Mouse (Mus musculus): Measurements from ENCODE around the gene Gas2l3. TPM values are rescaled to one million over a fixed set of nuclear protein-coding genes. Genes with fewer than 3 reads are reported as not detected.

Gene Gas2l3
- polyA plus RNA-seq, 1 experiment from 2014 or later = 7.6 TPM

DNA sequence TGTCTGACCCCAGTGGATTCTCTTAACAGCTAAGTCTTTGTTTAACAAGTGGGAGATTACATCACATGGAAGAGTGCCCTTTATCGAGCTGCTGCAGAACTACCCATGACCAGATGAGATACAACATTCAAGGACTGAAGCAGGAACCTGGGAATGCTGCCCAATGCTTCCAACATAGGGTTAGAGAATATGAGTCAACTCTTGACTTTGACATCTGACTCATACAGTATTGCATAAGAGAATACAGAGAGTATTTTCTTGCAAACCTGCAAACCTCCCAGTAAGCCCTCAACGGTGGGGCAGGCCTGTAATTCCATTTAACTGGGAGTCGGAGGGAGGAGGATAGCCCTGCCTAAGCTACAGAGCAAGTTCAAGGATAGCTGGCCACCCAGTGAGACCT, 15.0 kb upstream of the Gas2l3 start:
- ATAC-seq (replicated peaks; ENCODE audit: low FRiP score) (no peak), DNase-seq (ENCODE audit: low spot score) (no peak)
- H3K4me3 ChIP-seq (ENCODE audit: low read depth, low read length) = no peak overlapping the region
- no peaks in the 10 kb centered on the region for H3K27me3 ChIP-seq (replicated peaks; ENCODE audit: control insufficient read depth, insufficient read depth, low read length)
- no peaks in the 10 kb centered on the region for H3K36me3 ChIP-seq (ENCODE audit: control insufficient read depth, insufficient read depth, low read length)
- no peak overlapping the region for H3K9ac ChIP-seq (ENCODE audit: low read depth, low read length)
- H3K27ac ChIP-seq (ENCODE audit: low read depth, low read length) = no peak overlapping the region
- H3K9me3 ChIP-seq (ENCODE audit: control insufficient read depth, low read length) = no peaks in the 10 kb centered on the region
- WGBS = 79% methylated on average over 3 of the region's 3 CpGs
- H3K4me2 ChIP-seq = no peak overlapping the region
- H3K4me1 ChIP-seq (replicated peaks; ENCODE audit: control insufficient read depth, insufficient read depth, low read length) = no peaks in the 10 kb centered on the region

- no peaks in the 10 kb centered on the region for H3K9me3 ChIP-seq (ENCODE audit: control insufficient read depth, low read length)
- H3K9ac ChIP-seq (ENCODE audit: low read depth, low read length) = no peak overlapping the region
- no peak overlapping the region for H3K4me3 ChIP-seq (ENCODE audit: low read depth, low read length)
- H3K27ac ChIP-seq (ENCODE audit: low read depth, low read length) = no peak overlapping the region
- H3K36me3 ChIP-seq (ENCODE audit: control insufficient read depth, insufficient read depth, low read length) = no peaks in the 10 kb centered on the region
- no peaks in the 10 kb centered on the region for H3K27me3 ChIP-seq (replicated peaks; ENCODE audit: control insufficient read depth, insufficient read depth, low read length)
- 64% methylated on average over 3 of the region's 3 CpGs for WGBS
- no peak for ATAC-seq (replicated peaks; ENCODE audit: low FRiP score)
- no peaks in the 10 kb centered on the region for H3K4me1 ChIP-seq (replicated peaks; ENCODE audit: control insufficient read depth, insufficient read depth, low read length)
- DNase-seq (ENCODE audit: low spot score) = no peak
- no peak overlapping the region for H3K4me2 ChIP-seq
These were observed 10.0 kb upstream of the Gas2l3 start for GRCm38 (mm10) chr10:89453794-89454193.

GRCm38 (mm10) chr10:89453068-89453641, 9.4 kb upstream of the Gas2l3 start:
- Histone ChIP-seq H3K27ac (ENCODE audit: low read depth, low read length) (no peak overlapping the region), H3K9ac (ENCODE audit: low read depth, low read length) (no peak overlapping the region), H3K36me3 (ENCODE audit: control insufficient read depth, insufficient read depth, low read length) (no peaks in the 10 kb centered on the region), H3K4me3 (ENCODE audit: low read depth, low read length) (no peak overlapping the region), H3K27me3 (replicated peaks; ENCODE audit: control insufficient read depth, insufficient read depth, low read length) (no peaks in the 10 kb centered on the region), H3K4me1 (replicated peaks; ENCODE audit: control insufficient read depth, insufficient read depth, low read length) (no peaks in the 10 kb centered on the region), H3K9me3 (ENCODE audit: control insufficient read depth, low read length) (no peaks in the 10 kb centered on the region), H3K4me2 (peak overlapping the region; percentile 38; the same call in 1 of the 2 replicates)
- 49% methylated on average over 15 of the region's 15 CpGs for WGBS
- DNase-seq (ENCODE audit: low spot score) (no peak), ATAC-seq (replicated peaks; ENCODE audit: low FRiP score) (no peak)

DNA sequence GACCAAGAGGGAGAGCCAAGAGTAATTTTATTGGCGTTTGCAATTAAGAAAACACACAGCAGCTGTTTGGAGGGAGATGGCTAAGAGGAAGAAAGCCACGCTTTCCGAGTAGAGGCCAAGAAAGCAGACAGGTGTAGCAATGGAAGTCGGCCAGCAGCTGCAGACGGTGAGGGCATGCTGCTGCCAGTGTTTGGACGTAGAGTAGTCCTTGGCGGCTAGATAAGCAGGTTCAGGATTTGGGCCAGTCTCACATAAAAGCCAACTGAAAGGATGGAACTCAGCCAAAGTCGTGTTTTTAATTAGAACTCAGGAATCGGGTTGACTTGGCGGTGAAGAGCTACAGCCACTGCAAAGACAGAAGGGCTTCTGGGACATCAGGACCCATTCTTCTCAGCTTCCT, 6.6 kb upstream of the Gas2l3 start:
- DNase-seq (ENCODE audit: low spot score) (no peak), ATAC-seq (replicated peaks; ENCODE audit: low FRiP score) (no peak)
- 82% methylated on average over 10 of the region's 10 CpGs for WGBS
- Histone ChIP-seq H3K4me1 (replicated peaks; ENCODE audit: control insufficient read depth, insufficient read depth, low read length) (no peaks in the 10 kb centered on the region), H3K27ac (ENCODE audit: low read depth, low read length) (no peak overlapping the region), H3K9me3 (ENCODE audit: control insufficient read depth, low read length) (no peaks in the 10 kb centered on the region), H3K9ac (ENCODE audit: low read depth, low read length) (no peak overlapping the region), H3K4me2 (no peak overlapping the region), H3K36me3 (ENCODE audit: control insufficient read depth, insufficient read depth, low read length) (no peaks in the 10 kb centered on the region), H3K27me3 (replicated peaks; ENCODE audit: control insufficient read depth, insufficient read depth, low read length) (no peaks in the 10 kb centered on the region), H3K4me3 (ENCODE audit: low read depth, low read length) (no peak overlapping the region)

DNA sequence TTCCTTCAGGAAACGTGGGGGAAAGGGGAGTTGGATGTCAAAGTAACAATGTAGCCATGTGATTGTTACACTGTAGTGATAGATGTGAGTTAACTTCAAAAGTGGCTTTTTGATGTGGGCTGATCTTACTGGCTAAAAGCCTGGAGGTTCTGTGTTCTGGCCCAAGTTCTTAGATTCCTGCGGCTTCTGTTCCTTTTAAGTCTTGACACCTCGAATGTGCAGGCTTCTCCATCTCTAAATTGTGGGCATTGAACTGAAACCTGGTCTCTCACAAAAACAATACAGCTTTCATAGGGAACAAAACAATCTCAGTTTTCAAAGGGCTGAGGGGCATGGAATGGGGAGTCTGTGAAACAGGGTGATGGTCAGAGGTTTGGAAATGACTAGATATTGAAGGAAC, 614 bp upstream of the Gas2l3 start:
- Histone ChIP-seq H3K27ac (ENCODE audit: low read depth, low read length) (peak overlapping the region; percentile 52; the same call in 1 of the 2 replicates), H3K27me3 (replicated peaks; ENCODE audit: control insufficient read depth, insufficient read depth, low read length) (no peaks in the 10 kb centered on the region), H3K4me3 (ENCODE audit: low read depth, low read length) (peak overlapping the region; percentile 80), H3K4me2 (peak overlapping the region; percentile 87), H3K36me3 (ENCODE audit: control insufficient read depth, insufficient read depth, low read length) (no peaks in the 10 kb centered on the region), H3K4me1 (replicated peaks; ENCODE audit: control insufficient read depth, insufficient read depth, low read length) (peaks cover 4% of the 10 kb centered on the region; the same call in 1 of the 2 replicates), H3K9ac (ENCODE audit: low read depth, low read length) (peak overlapping the region; percentile 60; the same call in 1 of the 2 replicates), H3K9me3 (ENCODE audit: control insufficient read depth, low read length) (no peaks in the 10 kb centered on the region)
- no peak for DNase-seq (ENCODE audit: low spot score)
- ATAC-seq (replicated peaks; ENCODE audit: low FRiP score) = no peak
- WGBS = 27% methylated on average over 3 of the region's 3 CpGs

DNA sequence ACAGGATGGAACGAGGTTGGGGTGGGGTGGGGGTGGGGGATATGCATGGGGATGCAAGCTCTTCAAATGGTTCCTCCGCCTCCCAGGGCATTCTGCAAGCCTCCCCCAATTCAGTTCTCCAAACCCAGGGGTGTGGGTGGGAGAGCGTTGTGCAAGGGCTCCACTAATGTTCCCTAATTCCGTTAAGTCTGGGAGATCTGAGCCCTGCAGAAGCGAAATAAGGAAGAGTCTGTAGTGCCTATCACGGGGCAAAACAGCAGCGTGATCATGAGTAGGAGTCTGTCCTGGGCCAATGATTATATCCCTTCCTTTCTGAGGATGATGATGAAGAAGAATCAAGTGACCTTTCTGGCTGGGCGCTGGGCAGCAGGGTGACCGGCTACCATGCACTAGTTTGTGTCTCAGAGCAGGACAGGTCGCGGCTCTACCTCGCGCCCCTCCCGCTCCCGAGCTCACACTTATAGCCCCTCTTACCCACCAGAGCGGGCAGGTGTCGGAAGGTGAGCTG, 598 bp downstream of the Gas2l3 start:
- H3K9me3 ChIP-seq (ENCODE audit: control insufficient read depth, low read length) = no peaks in the 10 kb centered on the region
- no peaks in the 10 kb centered on the region for H3K27me3 ChIP-seq (replicated peaks; ENCODE audit: control insufficient read depth, insufficient read depth, low read length)
- DNase-seq (ENCODE audit: low spot score) (no peak), ATAC-seq (replicated peaks; ENCODE audit: low FRiP score) (peak; percentile 44)
- H3K9ac ChIP-seq (ENCODE audit: low read depth, low read length) = peak overlapping the region; percentile 68
- under 1% methylated on average over 17 of the region's 17 CpGs for WGBS
- peaks cover 6% of the 10 kb centered on the region for H3K4me1 ChIP-seq (replicated peaks; ENCODE audit: control insufficient read depth, insufficient read depth, low read length)
- peak overlapping the region; percentile 80 for H3K4me3 ChIP-seq (ENCODE audit: low read depth, low read length)
- no peaks in the 10 kb centered on the region; the same call in 1 of the 2 replicates for H3K36me3 ChIP-seq (ENCODE audit: control insufficient read depth, insufficient read depth, low read length)
- H3K27ac ChIP-seq (ENCODE audit: low read depth, low read length) = peak overlapping the region; percentile 69
- H3K4me2 ChIP-seq = peak overlapping the region; percentile 87

DNA sequence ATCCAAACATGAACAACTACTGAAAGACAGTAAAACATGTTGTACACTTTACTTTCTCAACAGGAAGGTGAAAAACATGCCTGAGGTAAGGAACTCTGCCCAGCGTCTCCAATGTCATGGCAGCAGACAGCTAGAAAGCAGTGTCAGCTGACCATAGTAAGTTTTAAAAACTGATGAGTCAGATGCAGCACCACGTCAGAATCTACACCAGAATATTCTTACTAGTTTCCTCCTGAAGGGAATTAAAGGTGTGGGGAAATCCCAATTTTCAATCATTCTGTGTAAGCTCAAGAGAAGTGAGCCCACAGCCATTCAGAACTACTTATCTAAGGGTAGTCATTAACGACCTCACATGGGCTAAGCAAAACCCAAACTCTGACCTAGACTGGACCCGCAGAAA, 1.1 kb downstream of the Gas2l3 start:
- 17% methylated on average over 4 of the region's 4 CpGs for WGBS
- Histone ChIP-seq H3K27ac (ENCODE audit: low read depth, low read length) (no peak overlapping the region), H3K9me3 (ENCODE audit: control insufficient read depth, low read length) (no peaks in the 10 kb centered on the region), H3K4me1 (replicated peaks; ENCODE audit: control insufficient read depth, insufficient read depth, low read length) (peaks cover 6% of the 10 kb centered on the region), H3K4me3 (ENCODE audit: low read depth, low read length) (peak overlapping the region; percentile 80), H3K4me2 (peak overlapping the region; percentile 87), H3K36me3 (ENCODE audit: control insufficient read depth, insufficient read depth, low read length) (no peaks in the 10 kb centered on the region; the same call in 1 of the 2 replicates), H3K9ac (ENCODE audit: low read depth, low read length) (peak overlapping the region; percentile 68), H3K27me3 (replicated peaks; ENCODE audit: control insufficient read depth, insufficient read depth, low read length) (no peaks in the 10 kb centered on the region)
- DNase-seq (ENCODE audit: low spot score) = no peak
- ATAC-seq (replicated peaks; ENCODE audit: low FRiP score) = no peak

DNA sequence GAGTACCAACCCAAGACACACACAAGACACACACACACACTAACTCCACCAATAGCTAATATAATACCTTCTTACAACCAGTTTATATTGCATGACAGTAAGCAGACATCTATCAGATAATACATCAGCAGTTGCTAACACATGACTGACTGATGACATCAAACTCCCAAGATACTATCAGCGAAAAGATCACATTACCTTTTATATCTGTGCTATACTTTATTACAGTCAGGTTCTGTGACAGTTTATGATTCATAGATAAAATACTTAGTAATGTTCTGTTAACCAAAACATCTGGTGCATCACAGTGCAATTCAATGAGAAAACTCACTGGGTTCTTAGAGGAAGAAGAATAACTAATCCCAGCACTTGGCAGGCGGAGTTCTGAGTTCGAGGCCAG, 1.8 kb downstream of the Gas2l3 start:
- Histone ChIP-seq H3K4me2 (no peak overlapping the region; the same call in 1 of the 2 replicates), H3K36me3 (ENCODE audit: control insufficient read depth, insufficient read depth, low read length) (peaks cover 2% of the 10 kb centered on the region; the same call in 1 of the 2 replicates), H3K9ac (ENCODE audit: low read depth, low read length) (no peak overlapping the region), H3K4me3 (ENCODE audit: low read depth, low read length) (no peak overlapping the region), H3K27me3 (replicated peaks; ENCODE audit: control insufficient read depth, insufficient read depth, low read length) (no peaks in the 10 kb centered on the region), H3K9me3 (ENCODE audit: control insufficient read depth, low read length) (no peaks in the 10 kb centered on the region), H3K27ac (ENCODE audit: low read depth, low read length) (no peak overlapping the region), H3K4me1 (replicated peaks; ENCODE audit: control insufficient read depth, insufficient read depth, low read length) (peaks cover 6% of the 10 kb centered on the region)
- WGBS = 94% methylated on average over 3 of the region's 3 CpGs
- DNase-seq (ENCODE audit: low spot score) (no peak), ATAC-seq (replicated peaks; ENCODE audit: low FRiP score) (no peak)

DNA sequence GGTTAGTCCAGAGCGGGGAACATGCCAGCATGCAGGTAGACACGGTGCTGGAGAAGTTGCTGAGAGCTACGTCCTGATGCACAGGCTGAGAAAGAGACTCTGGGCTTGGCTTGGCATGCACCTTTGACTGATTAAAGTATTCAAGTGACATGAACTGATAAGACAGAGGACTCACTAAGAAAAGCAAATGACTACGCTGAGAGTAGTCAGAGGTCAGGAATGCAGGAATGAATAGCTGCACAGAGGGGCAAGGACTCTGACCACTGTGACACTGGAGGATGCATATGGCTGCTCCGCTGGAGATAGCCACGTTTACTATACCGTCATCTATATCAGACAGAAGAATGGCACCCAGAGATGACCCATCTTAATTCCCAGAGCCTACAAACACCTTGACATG, 4.4 kb downstream of the Gas2l3 start:
- no peaks in the 10 kb centered on the region for H3K27me3 ChIP-seq (replicated peaks; ENCODE audit: control insufficient read depth, insufficient read depth, low read length)
- no peaks in the 10 kb centered on the region for H3K9me3 ChIP-seq (ENCODE audit: control insufficient read depth, low read length)
- H3K4me2 ChIP-seq = no peak overlapping the region
- DNase-seq (ENCODE audit: low spot score) (no peak), ATAC-seq (replicated peaks; ENCODE audit: low FRiP score) (no peak)
- peaks cover 2% of the 10 kb centered on the region; the same call in 1 of the 2 replicates for H3K36me3 ChIP-seq (ENCODE audit: control insufficient read depth, insufficient read depth, low read length)
- H3K4me1 ChIP-seq (replicated peaks; ENCODE audit: control insufficient read depth, insufficient read depth, low read length) = peaks cover 6% of the 10 kb centered on the region
- H3K9ac ChIP-seq (ENCODE audit: low read depth, low read length) = no peak overlapping the region
- H3K27ac ChIP-seq (ENCODE audit: low read depth, low read length) = no peak overlapping the region
- H3K4me3 ChIP-seq (ENCODE audit: low read depth, low read length) = no peak overlapping the region
- 69% methylated on average over 7 of the region's 7 CpGs for WGBS
